Mouse (Mus musculus) heart, postnatal 10 days (tissue): ENCODE measurements at regions not wholly inside any gene's neighbourhood (a gene's known extent, or its start where the extent isn't known, plus 50 kb on each side); places are given as distances from the start of the nearest gene placed in this dataset.
A peak's percentile ranks its signal among the peaks of the same experiment; 100 is the strongest.

Experiments
- DNase-seq, 2 experiments: peaks; one replicate each; pipeline ENCODE4 v3.0.0; 2021
- intact Hi-C: fragments of 180-260 bp; cut with DNase I; formaldehyde crosslinking; loops from one replicate; pipeline ENCODE4 v1.15.1; 2025

GRCm38 (mm10) chr10:9087871-9088270, 202.0 kb upstream of the Sash1 start:
- DNase-seq, result no peak
- intact Hi-C loops, result no loop called here

- no peak for DNase-seq
- intact Hi-C loops, result no loop called here
Observed at GRCm38 (mm10) chr10:9087171-9087570, 201.3 kb upstream of the Sash1 start.

- DNase-seq, result no peak
- intact Hi-C loops, result no loop called here
Observed at GRCm38 (mm10) chr10:9086666-9087065, 200.8 kb upstream of the Sash1 start.

GRCm38 (mm10) chr10:9085441-9085840, 199.6 kb upstream of the Sash1 start:
- intact Hi-C loops, result no loop called here
- no peak for DNase-seq

GRCm38 (mm10) chr10:9074916-9075315, 189.0 kb upstream of the Sash1 start:
- DNase-seq, result no peak
- intact Hi-C loops, result loop anchor here (5.0 kb wide), 2 partner anchors 283 to 602 kb away; partner anchors contain the start of gene Samd5

GRCm38 (mm10) chr10:9071630-9072029, 185.8 kb upstream of the Sash1 start:
- intact Hi-C loops, result loop anchor here (5.0 kb wide), 2 partner anchors 279 to 606 kb away; partner anchors contain the start of gene Samd5
- DNase-seq, result peak; percentile 28 to 71

GRCm38 (mm10) chr10:9069608-9070190, 183.8 kb upstream of the Sash1 start:
- intact Hi-C loops, result loop anchor here (5.0 kb wide), 3 partner anchors 277 to 608 kb away; partner anchors contain the start of gene Samd5
- DNase-seq, result no peak

- intact Hi-C loops, result loop anchor here (5.0 kb wide), 1 partner anchor 324 kb away; no protein-coding TSS in a partner anchor
- no peak for DNase-seq
Observed at GRCm38 (mm10) chr10:9066566-9066965, 180.7 kb upstream of the Sash1 start.

GRCm38 (mm10) chr10:9061979-9062378, 176.1 kb upstream of the Sash1 start:
- intact Hi-C loops, result no loop called here
- no peak for DNase-seq

- intact Hi-C loops, result loop anchor here (10.0 kb wide), 1 partner anchor 520 kb away; no protein-coding TSS in a partner anchor
- no peak for DNase-seq
Observed at GRCm38 (mm10) chr10:9055274-9055673, 169.4 kb upstream of the Sash1 start.

GRCm38 (mm10) chr10:9053371-9053770, 167.5 kb upstream of the Sash1 start:
- intact Hi-C loops, result loop anchor here (1.0 to 10.0 kb wide), 3 partner anchors 521 to 701 kb away; no protein-coding TSS in a partner anchor
- peak; percentile 18 to 36 for DNase-seq

- intact Hi-C loops, result no loop called here
- DNase-seq, result no peak
Observed at GRCm38 (mm10) chr10:9047341-9047740, 161.5 kb upstream of the Sash1 start.

GRCm38 (mm10) chr10:9044746-9045370, 159.0 kb upstream of the Sash1 start:
- DNase-seq, result no peak
- intact Hi-C loops, result no loop called here

GRCm38 (mm10) chr10:9043507-9043906, 157.6 kb upstream of the Sash1 start:
- intact Hi-C loops, result no loop called here
- no peak for DNase-seq

GRCm38 (mm10) chr10:9030486-9030885, 144.6 kb upstream of the Sash1 start:
- DNase-seq, result no peak

GRCm38 (mm10) chr10:9029506-9029905, 143.6 kb upstream of the Sash1 start:
- DNase-seq, result no peak
- intact Hi-C loops, result no loop called here

More at GRCm38 (mm10) chr10:9030486-9030885, 144.6 kb upstream of the Sash1 start:
- intact Hi-C loops, result no loop called here

GRCm38 (mm10) chr10:9027070-9027807, 141.4 kb upstream of the Sash1 start:
- intact Hi-C loops, result no loop called here
- DNase-seq, result no peak

- DNase-seq, result peak; percentile 5 to 13
- intact Hi-C loops, result no loop called here
Observed at GRCm38 (mm10) chr10:9014810-9015505, 129.1 kb upstream of the Sash1 start.

- no peak for DNase-seq
- intact Hi-C loops, result loop anchor here (2.0 kb wide), 2 partner anchors 663 to 741 kb away; no protein-coding TSS in a partner anchor
Observed at GRCm38 (mm10) chr10:9013549-9013925, 127.7 kb upstream of the Sash1 start.

GRCm38 (mm10) chr10:9012829-9013548, 127.1 kb upstream of the Sash1 start:
- intact Hi-C loops, result loop anchor here (2.0 kb wide), 2 partner anchors 664 to 742 kb away; no protein-coding TSS in a partner anchor
- DNase-seq, result peak; percentile 72 to 86
